Mouse (Mus musculus): ENCODE results near the gene Sgo1. TPM values are rescaled to one million over a fixed set of nuclear protein-coding genes. Genes with fewer than 3 reads are reported as not detected.

The Sgo1 gene
- total RNA-seq, 2 experiments from 2014 or later: 1.9 to 2.2 TPM

GRCm38 (mm10) chr17:53654596-53654995 is 34.5 kb downstream of the Sgo1 start:
- no peak for DNase-seq
- intact Hi-C loops (cut with DNase I): no loop called here

GRCm38 (mm10) chr17:53650251-53650661 is 38.9 kb downstream of the Sgo1 start:
- DNase-seq: no peak
- intact Hi-C loops (cut with DNase I): no loop called here

- intact Hi-C loops (cut with DNase I): no loop called here
Observed at GRCm38 (mm10) chr17:53643360-53643759, 45.8 kb downstream of the Sgo1 start.

GRCm38 (mm10) chr17:53631344-53631743 is 57.8 kb downstream of the Sgo1 start:
- DNase-seq: no peak
- intact Hi-C loops (cut with DNase I): no loop called here

More at GRCm38 (mm10) chr17:53643360-53643759, 45.8 kb downstream of the Sgo1 start:
- no peak for DNase-seq

GRCm38 (mm10) chr17:53628131-53628530 is 61.0 kb downstream of the Sgo1 start:
- DNase-seq: no peak
- intact Hi-C loops (cut with DNase I): no loop called here

GRCm38 (mm10) chr17:53627497-53627896 is 61.6 kb downstream of the Sgo1 start:
- intact Hi-C loops (cut with DNase I): no loop called here
- no peak for DNase-seq

- intact Hi-C loops (cut with DNase I): no loop called here
- no peak for DNase-seq
Observed at GRCm38 (mm10) chr17:53626160-53626559, 63.0 kb downstream of the Sgo1 start.

Other genes with a start within 250 kb of the Sgo1 start
- gene Efhb, start 226.0 kb downstream of the Sgo1 start, total RNA-seq (2021): under 1 TPM; 0.80 to 0.93 TPM
- gene Rab5a, start 210.1 kb downstream of the Sgo1 start, total RNA-seq (2021): 100 to 1,000 TPM; 108 TPM
- not detected for gene Pp2d1, start 149.9 kb downstream of the Sgo1 start, total RNA-seq (2021)
- gene Kat2b, start 122.5 kb downstream of the Sgo1 start, total RNA-seq (2021): 10 to 100 TPM; 14.2 to 14.4 TPM
- gene Sult1c2, start 157.0 kb upstream of the Sgo1 start, total RNA-seq (2021): not detected